Mouse (Mus musculus): ENCODE data around the gene Mettl27. TPM values are rescaled to one million over a fixed set of nuclear protein-coding genes. Genes with fewer than 3 reads are reported as not detected.

Gene Mettl27
- polyA plus RNA-seq, 1 experiment = 10.9 TPM

- Histone ChIP-seq H3K27ac (ENCODE audit: insufficient read depth, low read length) (no peak overlapping the region), H3K4me1 (ENCODE audit: control insufficient read depth, insufficient read depth, low read length) (no peaks in the 10 kb centered on the region), H3K27me3 (ENCODE audit: control insufficient read depth, insufficient read depth, low read length) (no peaks in the 10 kb centered on the region; the same call in 1 of the 2 replicates), H3K4me3 (replicated peaks; ENCODE audit: insufficient read depth, low read depth, low read length) (no peak overlapping the region)
- TF ChIP-seq POLR2A (IDR thresholded peaks at IDR 0.05; ENCODE audit: borderline replicate concordance, insufficient read depth, low read length) (no peak), CTCF (IDR thresholded peaks at IDR 0.05; ENCODE audit: borderline replicate concordance, insufficient read depth, low read depth, low read length) (no peak)
- no peak for DNase-seq
- WGBS = 76% methylated on average over 6 of the region's 6 CpGs
Observed at GRCm38 (mm10) chr5:134989741-134990140, 57.6 kb downstream of the Mettl27 start.

Other genes starting within 250 kb of the Mettl27 start
- 78.7 and 99.2 TPM in 2 replicates for gene Limk1, start 243.8 kb upstream of the Mettl27 start, polyA plus RNA-seq (2012; rRNA removed)
- gene Eln, start 185.0 kb upstream of the Mettl27 start, polyA plus RNA-seq (2012; rRNA removed) = 7.5 and 8.1 TPM in 2 replicates
- gene Tmem270, start 25.6 kb upstream of the Mettl27 start, polyA plus RNA-seq (2012; rRNA removed) = not detected in 2 replicates
- not detected in 2 replicates for gene Cldn13, start 16.8 kb upstream of the Mettl27 start, polyA plus RNA-seq (2012; rRNA removed)
- gene Cldn4, start 14.6 kb downstream of the Mettl27 start, polyA plus RNA-seq (2012; rRNA removed) = 0.07 TPM in 1 of 2 replicates, not detected in the other
- gene Cldn3, start 53.8 kb downstream of the Mettl27 start, polyA plus RNA-seq (2012; rRNA removed) = 0.52 and 0.67 TPM in 2 replicates
- gene Abhd11, start 76.8 kb downstream of the Mettl27 start, polyA plus RNA-seq (2012; rRNA removed) = 59.0 and 65.1 TPM in 2 replicates
- 12.1 and 12.4 TPM in 2 replicates for gene Stx1a, start 91.1 kb downstream of the Mettl27 start, polyA plus RNA-seq (2012; rRNA removed)
- gene Dnajc30, start 131.8 kb downstream of the Mettl27 start, polyA plus RNA-seq (2012; rRNA removed) = 45.4 and 46.6 TPM in 2 replicates
- 69.2 and 72.8 TPM in 2 replicates for gene Bud23, start 132.6 kb downstream of the Mettl27 start, polyA plus RNA-seq (2012; rRNA removed)
- 17.7 and 19.8 TPM in 2 replicates for gene Vps37d, start 145.9 kb downstream of the Mettl27 start, polyA plus RNA-seq (2012; rRNA removed)
- 2.0 TPM in 2 replicates for gene Mlxipl, start 157.5 kb downstream of the Mettl27 start, polyA plus RNA-seq (2012; rRNA removed)
- 17.6 and 18.5 TPM in 2 replicates for gene Tbl2, start 217.3 kb downstream of the Mettl27 start, polyA plus RNA-seq (2012; rRNA removed)
- 64.4 TPM in 2 replicates for gene Bcl7b, start 235.9 kb downstream of the Mettl27 start, polyA plus RNA-seq (2012; rRNA removed)